Comparison of ENCODE assay signal across 8 mouse cellular contexts in genomic region chr14:49118381-49118780, GRCm38 (mm10). TPM values are rescaled to one million over a fixed set of nuclear protein-coding genes. Genes with fewer than 3 reads are reported as not detected.
A peak's percentile ranks its signal among the peaks of the same experiment; 100 is the strongest.
DNase-seq lines count a peak whose midpoint lies in the region; ATAC-seq lines count a peak whose summit lies in the region.

No protein-coding gene starts in this region.

- no peak overlapping the region for H3K4me2 ChIP-seq in kidney, embryonic 16.5 days (replicated peaks; ENCODE audit: low read depth, low read length)
- H3K4me2 ChIP-seq in liver, embryonic 11.5 days, result no peak overlapping the region

- no peaks in the 10 kb centered on the region for H3K27me3 ChIP-seq in kidney, embryonic 16.5 days (ENCODE audit: insufficient read depth, low read length)
- H3K27me3 ChIP-seq in liver, embryonic 11.5 days (replicated peaks; ENCODE audit: control insufficient read depth, insufficient read depth, low read length), result no peaks in the 10 kb centered on the region

- no peaks in the 10 kb centered on the region for H3K36me3 ChIP-seq in kidney, embryonic 16.5 days (ENCODE audit: insufficient read depth, low read length)
- no peaks in the 10 kb centered on the region for H3K36me3 ChIP-seq in liver, embryonic 11.5 days (ENCODE audit: control insufficient read depth, insufficient read depth, low read length)

- no peaks in the 10 kb centered on the region for H3K4me1 ChIP-seq in kidney, embryonic 16.5 days (ENCODE audit: insufficient read depth, low read length)
- no peaks in the 10 kb centered on the region for H3K4me1 ChIP-seq in liver, embryonic 11.5 days (replicated peaks; ENCODE audit: control insufficient read depth, insufficient read depth, low read length)

- ATAC-seq in kidney, embryonic 16.5 days (ENCODE audit: low FRiP score, low TSS enrichment), result no peak
- ATAC-seq in liver, embryonic 11.5 days (replicated peaks; ENCODE audit: low FRiP score), result no peak

- no peak overlapping the region for H3K4me3 ChIP-seq in kidney, embryonic 16.5 days (ENCODE audit: low read length)
- H3K4me3 ChIP-seq in liver, embryonic 11.5 days (ENCODE audit: low read depth, low read length), result no peak overlapping the region

- no peaks in the 10 kb centered on the region for H3K9me3 ChIP-seq in kidney, embryonic 16.5 days (ENCODE audit: low read length)
- H3K9me3 ChIP-seq in liver, embryonic 11.5 days (ENCODE audit: control insufficient read depth, low read length), result no peaks in the 10 kb centered on the region

- 10% methylated on average over 7 of the region's 7 CpGs for WGBS in kidney, embryonic 16.5 days
- WGBS in liver, embryonic 11.5 days, result 12% methylated on average over 7 of the region's 7 CpGs

- peak; percentile 72 for DNase-seq in kidney, adult 18-20 months
- peak; percentile 17 for DNase-seq in adrenal gland, adult 8-10 months
- peak; percentile 19 for DNase-seq in embryo, embryonic 11.5 days (ENCODE audit: low read depth, low spot score)
- peak; percentile 65 for DNase-seq in kidney, adult 9 months
- peak; percentile 44 for DNase-seq in liver, embryonic 11.5 days (ENCODE audit: low spot score)
- peak; percentile 42 for DNase-seq in right cerebral cortex, postnatal 25 days
- DNase-seq in urinary bladder, postnatal 36 days (ENCODE audit: low spot score in 2 of 2), result peak; percentile 56 to 64

- no peak overlapping the region for H3K9ac ChIP-seq in kidney, embryonic 16.5 days (replicated peaks; ENCODE audit: low read length)
- no peak overlapping the region for H3K9ac ChIP-seq in liver, embryonic 11.5 days (ENCODE audit: low read depth, low read length)

- no peak overlapping the region for H3K27ac ChIP-seq in kidney, embryonic 16.5 days (ENCODE audit: low read length)
- H3K27ac ChIP-seq in liver, embryonic 11.5 days (ENCODE audit: low read depth, low read length), result no peak overlapping the region

RNA-seq across cellular contexts. Expression of gene Exoc5, which starts 51.9 kb away (rescaled TPM):
- 40.4 and 42.5 TPM in 2 replicates for polyA plus RNA-seq in kidney, embryonic 16.5 days (2015; fragmentation: Nextera tagmentation; extraction: Ambion mirVana)
- total RNA-seq in adrenal gland, adult 8-10 months (2022), result 10 to 100 TPM; 31.6 to 39.8 (median 37.6) TPM
- polyA plus RNA-seq in liver, embryonic 11.5 days (2014; fragmentation: Nextera tagmentation; extraction: Ambion mirVana), result 47.4 and 51.6 TPM in 2 replicates

RNA-seq across cellular contexts. Expression of gene Ap5m1, which starts 52.5 kb away (rescaled TPM):
- 26.5 and 28.7 TPM in 2 replicates for polyA plus RNA-seq in kidney, embryonic 16.5 days (2015; fragmentation: Nextera tagmentation; extraction: Ambion mirVana)
- total RNA-seq in adrenal gland, adult 8-10 months (2022), result 10 to 100 TPM; 21.4 to 28.4 (median 24.0) TPM
- polyA plus RNA-seq in liver, embryonic 11.5 days (2014; fragmentation: Nextera tagmentation; extraction: Ambion mirVana), result 23.7 and 24.2 TPM in 2 replicates

RNA-seq across cellular contexts. Expression of gene Naa30, which starts 53.6 kb away (rescaled TPM):
- 7.3 and 7.4 TPM in 2 replicates for polyA plus RNA-seq in kidney, embryonic 16.5 days (2015; fragmentation: Nextera tagmentation; extraction: Ambion mirVana)
- total RNA-seq in adrenal gland, adult 8-10 months (2022), result 10 to 100 TPM; 26.0 to 26.6 (median 26.5) TPM
- polyA plus RNA-seq in liver, embryonic 11.5 days (2014; fragmentation: Nextera tagmentation; extraction: Ambion mirVana), result 12.8 and 14.4 TPM in 2 replicates

Comparison
In these comparisons a context has a peak if more than half of its experiments do, and no peak if none do; other contexts are left out.
1. DNase-seq: peak in every context shown above with its lines; median percentile 72 in kidney, adult 18-20 months; 65 in kidney, adult 9 months; 60 in urinary bladder, postnatal 36 days; 44 in liver, embryonic 11.5 days; 42 in right cerebral cortex, postnatal 25 days; 19 in embryo, embryonic 11.5 days; 17 in adrenal gland, adult 8-10 months.